Mouse (Mus musculus): ENCODE data around the gene Ssbp4. TPM values are rescaled to one million over a fixed set of nuclear protein-coding genes. Genes with fewer than 3 reads are reported as not detected.

Ssbp4 gene
- total and polyA plus RNA-seq, 2 experiments from 2014 or later = 204 to 249 TPM

- no peak overlapping the region for H3K27ac ChIP-seq (ENCODE audit: low read depth, low read length)
- TF ChIP-seq CTCF (IDR thresholded peaks at IDR 0.05; ENCODE audit: low read depth) = no peak
- peaks cover 3% of the 10 kb centered on the region; the same call in 1 of the 2 replicates for H3K4me1 ChIP-seq (ENCODE audit: insufficient read depth)
- DNase-seq (no peak), ATAC-seq (no peak)
- H3K9ac ChIP-seq = no peak overlapping the region
- 64% methylated on average over 17 of the region's 17 CpGs for WGBS
- H3K36me3 ChIP-seq (ENCODE audit: insufficient read depth) = peaks cover 5% of the 10 kb centered on the region
- H3K4me3 ChIP-seq (ENCODE audit: low read depth, low read length) = no peak overlapping the region
- no peaks in the 10 kb centered on the region for H3K27me3 ChIP-seq (ENCODE audit: insufficient read depth, low read length)
- H3K4me2 ChIP-seq (ENCODE audit: low read depth) = no peak overlapping the region
- no peaks in the 10 kb centered on the region for H3K9me3 ChIP-seq (ENCODE audit: low read length)
Observed at GRCm38 (mm10) chr8:70645501-70646224, 37.0 kb upstream of the Ssbp4 start.

GRCm38 (mm10) chr8:70644065-70644464 is 35.4 kb upstream of the Ssbp4 start:
- WGBS = 92% methylated on average over 2 of the region's 2 CpGs
- H3K9me3 ChIP-seq (ENCODE audit: low read length) = no peaks in the 10 kb centered on the region
- no peak overlapping the region for H3K4me3 ChIP-seq (ENCODE audit: low read depth, low read length)
- ATAC-seq = no peak
- no peaks in the 10 kb centered on the region for H3K27me3 ChIP-seq (ENCODE audit: insufficient read depth, low read length)
- H3K36me3 ChIP-seq (ENCODE audit: insufficient read depth) = no peaks in the 10 kb centered on the region
- TF ChIP-seq CTCF (IDR thresholded peaks at IDR 0.05; ENCODE audit: low read depth) = peak; percentile 29
- no peak overlapping the region for H3K9ac ChIP-seq
- no peak overlapping the region for H3K27ac ChIP-seq (ENCODE audit: low read depth, low read length)
- no peak for DNase-seq
- no peaks in the 10 kb centered on the region for H3K4me1 ChIP-seq (ENCODE audit: insufficient read depth)
- no peak overlapping the region for H3K4me2 ChIP-seq (ENCODE audit: low read depth)

- H3K4me3 ChIP-seq (ENCODE audit: low read depth, low read length) = no peak overlapping the region
- H3K4me1 ChIP-seq (ENCODE audit: insufficient read depth) = no peaks in the 10 kb centered on the region
- 74% methylated on average over 3 of the region's 3 CpGs for WGBS
Observed at GRCm38 (mm10) chr8:70643019-70643418, 34.3 kb upstream of the Ssbp4 start.

GRCm38 (mm10) chr8:70638752-70639151 is 30.1 kb upstream of the Ssbp4 start:
- 72% methylated on average over 9 of the region's 9 CpGs for WGBS
- H3K9me3 ChIP-seq (ENCODE audit: low read length) = no peaks in the 10 kb centered on the region
- H3K4me2 ChIP-seq (ENCODE audit: low read depth) = no peak overlapping the region
- no peak for TF ChIP-seq CTCF (IDR thresholded peaks at IDR 0.05; ENCODE audit: low read depth)
- ATAC-seq = no peak
- H3K4me3 ChIP-seq (ENCODE audit: low read depth, low read length) = no peak overlapping the region
- H3K36me3 ChIP-seq (ENCODE audit: insufficient read depth) = no peaks in the 10 kb centered on the region
- H3K27ac ChIP-seq (ENCODE audit: low read depth, low read length) = no peak overlapping the region
- H3K9ac ChIP-seq = no peak overlapping the region
- no peaks in the 10 kb centered on the region for H3K27me3 ChIP-seq (ENCODE audit: insufficient read depth, low read length)
- no peaks in the 10 kb centered on the region for H3K4me1 ChIP-seq (ENCODE audit: insufficient read depth)
- DNase-seq = no peak

More at GRCm38 (mm10) chr8:70643019-70643418, 34.3 kb upstream of the Ssbp4 start:
- H3K9me3 ChIP-seq (ENCODE audit: low read length) = no peaks in the 10 kb centered on the region
- ATAC-seq (no peak), DNase-seq (no peak)
- H3K9ac ChIP-seq = no peak overlapping the region
- H3K27ac ChIP-seq (ENCODE audit: low read depth, low read length) = no peak overlapping the region
- TF ChIP-seq CTCF (IDR thresholded peaks at IDR 0.05; ENCODE audit: low read depth) = no peak
- H3K27me3 ChIP-seq (ENCODE audit: insufficient read depth, low read length) = no peaks in the 10 kb centered on the region
- no peak overlapping the region for H3K4me2 ChIP-seq (ENCODE audit: low read depth)
- H3K36me3 ChIP-seq (ENCODE audit: insufficient read depth) = no peaks in the 10 kb centered on the region

GRCm38 (mm10) chr8:70636838-70637237 is 28.2 kb upstream of the Ssbp4 start:
- H3K27ac ChIP-seq (ENCODE audit: low read depth, low read length) = no peak overlapping the region
- no peaks in the 10 kb centered on the region for H3K27me3 ChIP-seq (ENCODE audit: insufficient read depth, low read length)
- H3K9ac ChIP-seq = no peak overlapping the region
- no peak overlapping the region for H3K4me3 ChIP-seq (ENCODE audit: low read depth, low read length)
- ATAC-seq (no peak), DNase-seq (no peak)
- no peaks in the 10 kb centered on the region for H3K36me3 ChIP-seq (ENCODE audit: insufficient read depth)
- TF ChIP-seq CTCF (IDR thresholded peaks at IDR 0.05; ENCODE audit: low read depth) = no peak
- 61% methylated on average over 8 of the region's 8 CpGs for WGBS
- no peaks in the 10 kb centered on the region for H3K4me1 ChIP-seq (ENCODE audit: insufficient read depth)
- H3K4me2 ChIP-seq (ENCODE audit: low read depth) = no peak overlapping the region
- no peaks in the 10 kb centered on the region for H3K9me3 ChIP-seq (ENCODE audit: low read length)

GRCm38 (mm10) chr8:70635527-70635926 is 26.9 kb upstream of the Ssbp4 start:
- 71% methylated on average over 6 of the region's 6 CpGs for WGBS
- Histone ChIP-seq H3K9me3 (ENCODE audit: low read length) (no peaks in the 10 kb centered on the region), H3K9ac (no peak overlapping the region), H3K36me3 (ENCODE audit: insufficient read depth) (no peaks in the 10 kb centered on the region), H3K27me3 (ENCODE audit: insufficient read depth, low read length) (no peaks in the 10 kb centered on the region; the same call in 1 of the 2 replicates), H3K4me3 (ENCODE audit: low read depth, low read length) (no peak overlapping the region), H3K27ac (ENCODE audit: low read depth, low read length) (no peak overlapping the region), H3K4me1 (ENCODE audit: insufficient read depth) (no peaks in the 10 kb centered on the region), H3K4me2 (ENCODE audit: low read depth) (no peak overlapping the region)
- DNase-seq (no peak), ATAC-seq (no peak)
- TF ChIP-seq CTCF (IDR thresholded peaks at IDR 0.05; ENCODE audit: low read depth) = no peak

GRCm38 (mm10) chr8:70634066-70634465 is 25.4 kb upstream of the Ssbp4 start:
- no peak for TF ChIP-seq CTCF (IDR thresholded peaks at IDR 0.05; ENCODE audit: low read depth)
- no peak for ATAC-seq
- H3K36me3 ChIP-seq (ENCODE audit: insufficient read depth) = no peaks in the 10 kb centered on the region
- DNase-seq = no peak
- 0 out of 2 replicates have a peak, but pooled peaks cover 3% of the 10 kb centered on the region for H3K4me1 ChIP-seq (ENCODE audit: insufficient read depth)
- no peak overlapping the region for H3K4me3 ChIP-seq (ENCODE audit: low read depth, low read length)
- H3K27me3 ChIP-seq (ENCODE audit: insufficient read depth, low read length) = no peaks in the 10 kb centered on the region; the same call in 1 of the 2 replicates
- no peak overlapping the region for H3K9ac ChIP-seq
- H3K27ac ChIP-seq (ENCODE audit: low read depth, low read length) = no peak overlapping the region
- no peak overlapping the region for H3K4me2 ChIP-seq (ENCODE audit: low read depth)
- WGBS = 54% methylated on average over 6 of the region's 6 CpGs
- no peaks in the 10 kb centered on the region for H3K9me3 ChIP-seq (ENCODE audit: low read length)

All from forebrain, postnatal 0 days (tissue).